Mouse (Mus musculus): ENCODE data around the gene Add2. TPM values are rescaled to one million over a fixed set of nuclear protein-coding genes. Genes with fewer than 3 reads are reported as not detected.
A peak's percentile ranks its signal among the peaks of the same experiment; 100 is the strongest.

Add2 gene
- polyA plus RNA-seq, 1 experiment from 2014 or later: 127 TPM

GRCm38 (mm10) chr6:86019415-86020237, 8.9 kb upstream of the Add2 start:
- 0 out of 2 replicates have a peak, but pooled peaks cover 7% of the 10 kb centered on the region for H3K27me3 ChIP-seq
- WGBS: 71% methylated on average over 4 of the region's 4 CpGs
- H3K27ac ChIP-seq (replicated peaks): no peak overlapping the region
- no peak overlapping the region for H3K9ac ChIP-seq (replicated peaks)
- no peak for ATAC-seq (ENCODE audit: low FRiP score, low read depth)
- no peaks in the 10 kb centered on the region for H3K36me3 ChIP-seq
- H3K4me1 ChIP-seq: no peaks in the 10 kb centered on the region
- no peak overlapping the region for H3K4me3 ChIP-seq
- no peak overlapping the region for H3K4me2 ChIP-seq (replicated peaks)
- H3K9me3 ChIP-seq: no peaks in the 10 kb centered on the region; the same call in 1 of the 2 replicates

GRCm38 (mm10) chr6:86020948-86021347, 7.5 kb upstream of the Add2 start:
- no peaks in the 10 kb centered on the region for H3K4me1 ChIP-seq
- H3K27me3 ChIP-seq: 0 out of 2 replicates have a peak, but pooled peaks cover 9% of the 10 kb centered on the region
- no peak overlapping the region for H3K4me2 ChIP-seq (replicated peaks)
- H3K9ac ChIP-seq (replicated peaks): no peak overlapping the region
- H3K36me3 ChIP-seq: no peaks in the 10 kb centered on the region
- WGBS: 24% methylated on average over 3 of the region's 3 CpGs
- H3K9me3 ChIP-seq: no peaks in the 10 kb centered on the region; the same call in 1 of the 2 replicates
- H3K4me3 ChIP-seq: no peak overlapping the region
- no peak overlapping the region for H3K27ac ChIP-seq (replicated peaks)
- no peak for ATAC-seq (ENCODE audit: low FRiP score, low read depth)

- Histone ChIP-seq H3K9ac (replicated peaks) (no peak overlapping the region), H3K36me3 (no peaks in the 10 kb centered on the region), H3K27me3 (peaks cover 26% of the 10 kb centered on the region), H3K4me2 (replicated peaks) (no peak overlapping the region), H3K4me3 (no peak overlapping the region), H3K4me1 (peaks cover 29% of the 10 kb centered on the region), H3K27ac (replicated peaks) (no peak overlapping the region), H3K9me3 (no peaks in the 10 kb centered on the region)
- 91% methylated on average over 8 of the region's 8 CpGs for WGBS
- no peak for ATAC-seq (ENCODE audit: low FRiP score, low read depth)
These were observed 1.7 kb upstream of the Add2 start for GRCm38 (mm10) chr6:86026632-86027292.

- Histone ChIP-seq H3K9ac (replicated peaks) (peak overlapping the region; percentile 97; the same call in 1 of the 2 replicates), H3K27ac (replicated peaks) (peak overlapping the region; percentile 95), H3K27me3 (peaks cover 21% of the 10 kb centered on the region), H3K4me2 (replicated peaks) (peak overlapping the region; percentile 75), H3K36me3 (no peaks in the 10 kb centered on the region), H3K9me3 (no peaks in the 10 kb centered on the region), H3K4me3 (peak overlapping the region; percentile 81), H3K4me1 (peaks cover 41% of the 10 kb centered on the region)
- ATAC-seq (ENCODE audit: low FRiP score, low read depth): peak; percentile 53; the same call in 1 of the 2 replicates
- WGBS: 48% methylated on average over 2 of the region's 2 CpGs
These were observed 331 bp upstream of the Add2 start for GRCm38 (mm10) chr6:86028150-86028549.

- H3K9ac ChIP-seq (replicated peaks): peak overlapping the region; percentile 97
- H3K27me3 ChIP-seq: peaks cover 21% of the 10 kb centered on the region
- no peaks in the 10 kb centered on the region for H3K36me3 ChIP-seq
- H3K27ac ChIP-seq (replicated peaks): peak overlapping the region; percentile 95
- 1% methylated on average over 6 of the region's 6 CpGs for WGBS
- H3K4me2 ChIP-seq (replicated peaks): peak overlapping the region; percentile 75
- H3K4me3 ChIP-seq: peak overlapping the region; percentile 81
- no peaks in the 10 kb centered on the region for H3K9me3 ChIP-seq
- H3K4me1 ChIP-seq: peaks cover 42% of the 10 kb centered on the region
- peak; percentile 31; the same call in 1 of the 2 replicates for ATAC-seq (ENCODE audit: low FRiP score, low read depth)
These were observed 837 bp downstream of the Add2 start for GRCm38 (mm10) chr6:86029323-86029713.

- no peak for ATAC-seq (ENCODE audit: low FRiP score, low read depth)
- no peaks in the 10 kb centered on the region for H3K9me3 ChIP-seq
- 81% methylated on average over 2 of the region's 2 CpGs for WGBS
- peak overlapping the region; percentile 75 for H3K4me2 ChIP-seq (replicated peaks)
- peaks cover 13% of the 10 kb centered on the region for H3K27me3 ChIP-seq
- 0 out of 2 replicates have a peak overlapping the region, but pooled peaks have one; percentile 12 for H3K9ac ChIP-seq (replicated peaks)
- H3K36me3 ChIP-seq: no peaks in the 10 kb centered on the region
- H3K4me3 ChIP-seq: peak overlapping the region; percentile 6; the same call in 1 of the 2 replicates
- peaks cover 42% of the 10 kb centered on the region for H3K4me1 ChIP-seq
- H3K27ac ChIP-seq (replicated peaks): no peak overlapping the region
These were observed 3.0 kb downstream of the Add2 start for GRCm38 (mm10) chr6:86031527-86031926.

- 87% methylated on average over 1 of the region's 1 CpGs for WGBS
- H3K4me1 ChIP-seq: peaks cover 39% of the 10 kb centered on the region
- H3K36me3 ChIP-seq: no peaks in the 10 kb centered on the region; the same call in 1 of the 2 replicates
- no peaks in the 10 kb centered on the region for H3K9me3 ChIP-seq
- H3K9ac ChIP-seq (replicated peaks): no peak overlapping the region
- H3K4me2 ChIP-seq (replicated peaks): no peak overlapping the region
- H3K27me3 ChIP-seq: no peaks in the 10 kb centered on the region
- no peak overlapping the region for H3K4me3 ChIP-seq
- H3K27ac ChIP-seq (replicated peaks): no peak overlapping the region
- ATAC-seq (ENCODE audit: low FRiP score, low read depth): no peak
These were observed 5.2 kb downstream of the Add2 start for GRCm38 (mm10) chr6:86033635-86034034.

GRCm38 (mm10) chr6:86038901-86039300, 10.4 kb downstream of the Add2 start:
- no peak overlapping the region for H3K27ac ChIP-seq (replicated peaks)
- no peak overlapping the region for H3K9ac ChIP-seq (replicated peaks)
- no peak for ATAC-seq (ENCODE audit: low FRiP score, low read depth)
- no peak overlapping the region for H3K4me3 ChIP-seq
- no peaks in the 10 kb centered on the region; the same call in 1 of the 2 replicates for H3K36me3 ChIP-seq
- 74% methylated on average over 2 of the region's 2 CpGs for WGBS
- H3K4me1 ChIP-seq: 0 out of 2 replicates have a peak, but pooled peaks cover 5% of the 10 kb centered on the region
- no peaks in the 10 kb centered on the region for H3K27me3 ChIP-seq
- no peaks in the 10 kb centered on the region for H3K9me3 ChIP-seq
- no peak overlapping the region for H3K4me2 ChIP-seq (replicated peaks)

- Histone ChIP-seq H3K27ac (replicated peaks) (no peak overlapping the region), H3K4me3 (no peak overlapping the region), H3K4me1 (0 out of 2 replicates have a peak, but pooled peaks cover 8% of the 10 kb centered on the region), H3K36me3 (no peaks in the 10 kb centered on the region; the same call in 1 of the 2 replicates), H3K4me2 (replicated peaks) (no peak overlapping the region), H3K9me3 (no peaks in the 10 kb centered on the region), H3K27me3 (no peaks in the 10 kb centered on the region), H3K9ac (replicated peaks) (no peak overlapping the region)
- no peak for ATAC-seq (ENCODE audit: low FRiP score, low read depth)
- WGBS: 76% methylated on average over 1 of the region's 1 CpGs
These were observed 11.7 kb downstream of the Add2 start for GRCm38 (mm10) chr6:86040140-86040539.

- WGBS: 84% methylated on average over 11 of the region's 11 CpGs
- Histone ChIP-seq H3K4me1 (peaks cover 33% of the 10 kb centered on the region), H3K4me3 (no peak overlapping the region), H3K4me2 (replicated peaks) (no peak overlapping the region), H3K9me3 (no peaks in the 10 kb centered on the region), H3K36me3 (no peaks in the 10 kb centered on the region), H3K9ac (replicated peaks) (no peak overlapping the region), H3K27ac (replicated peaks) (no peak overlapping the region), H3K27me3 (no peaks in the 10 kb centered on the region; the same call in 1 of the 2 replicates)
- no peak for ATAC-seq (ENCODE audit: low FRiP score, low read depth)
These were observed 19.0 kb downstream of the Add2 start for GRCm38 (mm10) chr6:86047510-86047909.

- Histone ChIP-seq H3K4me2 (replicated peaks) (no peak overlapping the region), H3K9ac (replicated peaks) (no peak overlapping the region), H3K4me3 (no peak overlapping the region), H3K27me3 (no peaks in the 10 kb centered on the region; the same call in 1 of the 2 replicates), H3K36me3 (no peaks in the 10 kb centered on the region), H3K27ac (replicated peaks) (no peak overlapping the region), H3K9me3 (no peaks in the 10 kb centered on the region), H3K4me1 (peaks cover 43% of the 10 kb centered on the region)
- ATAC-seq (ENCODE audit: low FRiP score, low read depth): no peak
- 84% methylated on average over 5 of the region's 5 CpGs for WGBS
These were observed 20.0 kb downstream of the Add2 start for GRCm38 (mm10) chr6:86048509-86048908.
